Comparison of ENCODE assay signal across 18 mouse cellular contexts in the genomic region with DNA sequence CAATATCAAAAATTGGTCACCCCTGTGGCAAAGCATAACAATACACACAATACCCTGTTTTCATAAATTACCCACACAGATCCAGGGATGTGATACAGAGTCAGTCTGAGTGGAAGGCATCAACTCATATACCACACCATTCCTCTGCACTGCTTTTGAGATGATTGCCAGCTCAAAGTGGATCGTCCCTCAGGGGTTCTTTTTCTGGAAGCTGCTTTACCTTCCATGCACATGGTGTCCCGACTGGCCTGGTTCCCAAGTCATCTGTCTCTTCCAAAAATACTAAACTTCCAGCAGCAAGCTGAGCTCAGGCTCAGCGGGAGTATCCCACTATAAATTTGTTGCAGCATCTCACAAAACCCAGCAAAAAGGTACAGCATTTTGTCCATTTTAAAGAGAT.
DNase-seq lines count a peak whose midpoint lies in the region; ATAC-seq and TF ChIP-seq lines count a peak whose summit lies in the region.
"Had no signal": no experiment of that assay in that cellular context is flagged by ENCODE, and none has a peak within 500 bp of the region (broad histone marks: within the 10 kb centered on the region; RNA-seq: fewer than 3 reads in every experiment).

No protein-coding gene starts in this region.

- 0 out of 2 replicates have a peak, but pooled peaks cover 6% of the 10 kb centered on the region for H3K4me1 ChIP-seq in midbrain, embryonic 13.5 days (replicated peaks)
- H3K4me1 ChIP-seq in lung, postnatal 0 days (ENCODE audit: insufficient read depth, low read depth, low read length) = no peaks in the 10 kb centered on the region
- H3K4me1 ChIP-seq: embryonic facial prominence, embryonic 13.5 days; heart, embryonic 12.5 days; hindbrain, embryonic 15.5 days; liver, embryonic 13.5 days; lung, embryonic 15.5 days had no signal

- no peak for TF ChIP-seq CTCF in lung, postnatal 0 days (IDR thresholded peaks at IDR 0.05)

- H3K4me2 ChIP-seq in midbrain, embryonic 13.5 days (replicated peaks) = no peak overlapping the region
- no peak overlapping the region for H3K4me2 ChIP-seq in lung, postnatal 0 days (replicated peaks; ENCODE audit: low read depth, low read length)
- H3K4me2 ChIP-seq: embryonic facial prominence, embryonic 13.5 days; heart, embryonic 12.5 days; hindbrain, embryonic 15.5 days; liver, embryonic 13.5 days; lung, embryonic 15.5 days; midbrain, embryonic 15.5 days had no signal

- H3K27ac ChIP-seq in midbrain, embryonic 13.5 days = no peak overlapping the region
- no peak overlapping the region for H3K27ac ChIP-seq in lung, postnatal 0 days (ENCODE audit: low read length)
- H3K27ac ChIP-seq: embryonic facial prominence, embryonic 13.5 days; hindbrain, embryonic 15.5 days; limb, embryonic 10.5 days; liver, embryonic 13.5 days; lung, embryonic 15.5 days; midbrain, embryonic 15.5 days had no signal

- H3K9me3 ChIP-seq in midbrain, embryonic 13.5 days = no peaks in the 10 kb centered on the region
- H3K9me3 ChIP-seq in lung, postnatal 0 days (ENCODE audit: low read length) = no peaks in the 10 kb centered on the region
- H3K9me3 ChIP-seq: embryonic facial prominence, embryonic 13.5 days; heart, embryonic 12.5 days; hindbrain, embryonic 15.5 days; limb, embryonic 10.5 days; lung, embryonic 15.5 days; midbrain, embryonic 15.5 days had no signal

- WGBS in midbrain, embryonic 13.5 days = 91% methylated on average over 3 of the region's 3 CpGs
- 79% methylated on average over 3 of the region's 3 CpGs for WGBS in lung, postnatal 0 days

- H3K9ac ChIP-seq in midbrain, embryonic 13.5 days (replicated peaks) = no peak overlapping the region
- H3K9ac ChIP-seq in lung, postnatal 0 days (replicated peaks; ENCODE audit: low read depth) = no peak overlapping the region
- H3K9ac ChIP-seq: embryonic facial prominence, embryonic 13.5 days; forebrain, postnatal 0 days; heart, embryonic 12.5 days; hindbrain, embryonic 15.5 days; liver, embryonic 13.5 days; lung, embryonic 15.5 days; midbrain, embryonic 15.5 days had no signal

- H3K4me3 ChIP-seq in midbrain, embryonic 13.5 days (replicated peaks) = no peak overlapping the region
- no peak overlapping the region for H3K4me3 ChIP-seq in lung, postnatal 0 days (ENCODE audit: low read depth, low read length)
- H3K4me3 ChIP-seq: embryonic facial prominence, embryonic 13.5 days; heart, embryonic 12.5 days; hindbrain, embryonic 15.5 days; limb, embryonic 10.5 days; liver, embryonic 13.5 days; lung, embryonic 15.5 days; midbrain, embryonic 15.5 days had no signal

- H3K36me3 ChIP-seq in midbrain, embryonic 13.5 days = no peaks in the 10 kb centered on the region
- no peaks in the 10 kb centered on the region for H3K36me3 ChIP-seq in lung, postnatal 0 days (ENCODE audit: insufficient read depth, low read length)
- H3K36me3 ChIP-seq: embryonic facial prominence, embryonic 13.5 days; heart, embryonic 12.5 days; hindbrain, embryonic 15.5 days; limb, embryonic 10.5 days; liver, embryonic 13.5 days; lung, embryonic 15.5 days; midbrain, embryonic 15.5 days had no signal

- intact Hi-C loops in left cerebral cortex, postnatal 36 days (cut with DNase I) = no loop called here

- TF ChIP-seq EP300 in lung, postnatal 0 days (IDR thresholded peaks at IDR 0.05) = no peak

- ATAC-seq in midbrain, embryonic 13.5 days = no peak
- no peak for ATAC-seq in lung, postnatal 0 days
- ATAC-seq: forebrain, postnatal 0 days; intestine, postnatal 0 days; midbrain, embryonic 15.5 days had no signal

- peak; percentile 89 for DNase-seq in brain, adult 2 months (ENCODE audit: low read depth, low spot score)
- DNase-seq in cerebellum, adult 11 months = peak; percentile 26
- peak; percentile 26 to 69 for DNase-seq in cerebellum, postnatal 14 days
- peak; percentile 56 to 57 for DNase-seq in left cerebral cortex, postnatal 36 days (ENCODE audit: low spot score in 2 of 2)
- no peak for DNase-seq in lung, postnatal 0 days (ENCODE audit: low spot score)
- no peak for DNase-seq in adrenal gland, postnatal 4 days (ENCODE audit: low spot score in 2 of 2)
- DNase-seq: forebrain, postnatal 0 days; gastrocnemius, postnatal 25 days; liver, embryonic 13.5 days; thymus, postnatal 36 days had no signal

- H3K27me3 ChIP-seq in midbrain, embryonic 13.5 days = no peaks in the 10 kb centered on the region
- no peaks in the 10 kb centered on the region for H3K27me3 ChIP-seq in lung, postnatal 0 days (replicated peaks; ENCODE audit: insufficient read depth, low read length)
- H3K27me3 ChIP-seq: embryonic facial prominence, embryonic 13.5 days; heart, embryonic 12.5 days; hindbrain, embryonic 15.5 days; liver, embryonic 13.5 days; lung, embryonic 15.5 days; midbrain, embryonic 15.5 days had no signal

Comparison
In these comparisons a context has a peak if more than half of its experiments do, and no peak if none do; other contexts are left out.
1. DNase-seq: peak in brain, adult 2 months (single experiment), cerebellum, adult 11 months (single experiment), cerebellum, postnatal 14 days (2 of 2) and left cerebral cortex, postnatal 36 days (2 of 2); none in lung, postnatal 0 days (single experiment) and adrenal gland, postnatal 4 days (0 of 2).